Mouse (Mus musculus): ENCODE measurements around the gene Picalm. TPM values are rescaled to one million over a fixed set of nuclear protein-coding genes. Genes with fewer than 3 reads are reported as not detected.

The Picalm gene
- polyA plus RNA-seq, 1 experiment from 2014 or later, result 39.1 TPM

GRCm38 (mm10) chr7:90138359-90138758, 8.3 kb downstream of the Picalm start:
- H3K4me3 ChIP-seq, result no peak overlapping the region
- H3K4me2 ChIP-seq, result no peak overlapping the region
- no peak for ATAC-seq (replicated peaks)
- WGBS, result 90% methylated on average over 4 of the region's 4 CpGs
- H3K27me3 ChIP-seq (replicated peaks), result no peaks in the 10 kb centered on the region
- H3K9ac ChIP-seq, result no peak overlapping the region
- H3K36me3 ChIP-seq (replicated peaks), result no peaks in the 10 kb centered on the region
- H3K9me3 ChIP-seq, result no peaks in the 10 kb centered on the region
- no peak overlapping the region for H3K27ac ChIP-seq
- peaks cover 5% of the 10 kb centered on the region; the same call in 1 of the 2 replicates for H3K4me1 ChIP-seq

- whole genome bisulfite sequencing, result 82% methylated on average over 3 of the region's 3 CpGs
Measured at GRCm38 (mm10) chr7:90140290-90140689, 10.3 kb downstream of the Picalm start.

DNA sequence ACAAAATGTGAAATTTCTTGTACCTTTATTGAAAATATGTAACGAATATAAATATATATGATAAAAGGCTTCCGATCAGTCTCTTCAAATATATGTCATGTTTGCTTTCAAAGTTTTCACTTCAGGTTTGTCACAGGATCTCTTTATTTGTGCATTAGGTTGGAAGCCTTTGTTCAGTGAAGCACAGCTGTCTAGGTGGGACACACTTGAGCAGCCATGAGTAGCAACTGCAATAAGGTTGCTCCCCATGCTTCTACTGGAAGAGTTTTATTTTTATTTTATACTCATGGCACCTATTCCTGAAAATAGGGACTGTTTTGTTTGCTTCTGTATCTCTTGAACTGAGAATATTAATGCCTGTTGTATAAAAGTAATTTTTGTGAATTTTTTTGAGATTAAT, 14.3 kb downstream of the Picalm start:
- Histone ChIP-seq H3K27me3 (replicated peaks) (no peaks in the 10 kb centered on the region), H3K9me3 (no peaks in the 10 kb centered on the region), H3K9ac (no peak overlapping the region), H3K36me3 (replicated peaks) (no peaks in the 10 kb centered on the region), H3K4me3 (no peak overlapping the region), H3K4me1 (peaks cover 10% of the 10 kb centered on the region), H3K27ac (no peak overlapping the region), H3K4me2 (no peak overlapping the region)
- 75% methylated on average over 2 of the region's 2 CpGs for WGBS
- ATAC-seq (replicated peaks), result no peak

More at GRCm38 (mm10) chr7:90140290-90140689, 10.3 kb downstream of the Picalm start:
- no peak for ATAC-seq (replicated peaks)
- Histone ChIP-seq H3K9ac (no peak overlapping the region), H3K4me2 (no peak overlapping the region), H3K27me3 (replicated peaks) (no peaks in the 10 kb centered on the region), H3K4me1 (no peaks in the 10 kb centered on the region), H3K36me3 (replicated peaks) (no peaks in the 10 kb centered on the region), H3K27ac (no peak overlapping the region), H3K9me3 (no peaks in the 10 kb centered on the region), H3K4me3 (no peak overlapping the region)

DNA sequence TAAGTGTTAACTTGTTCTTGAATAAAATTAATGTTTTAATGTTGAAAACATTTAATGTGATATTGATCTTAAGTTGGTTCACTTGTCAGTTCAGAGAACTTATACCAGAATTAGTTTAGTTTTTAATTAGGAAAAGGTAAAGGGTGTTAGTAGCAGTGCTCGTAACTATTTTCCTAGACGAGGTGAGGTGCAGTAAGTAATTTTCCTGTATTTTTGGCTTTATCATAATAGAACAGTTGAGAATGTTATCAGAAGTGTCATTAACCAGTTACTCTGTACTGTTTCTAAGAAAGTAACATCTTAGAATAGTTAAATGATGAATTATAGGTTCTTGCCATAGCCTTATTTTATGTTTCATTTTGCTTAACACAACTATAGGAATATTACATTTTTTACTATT, 15.0 kb downstream of the Picalm start:
- Histone ChIP-seq H3K9me3 (no peaks in the 10 kb centered on the region), H3K4me3 (no peak overlapping the region), H3K36me3 (replicated peaks) (no peaks in the 10 kb centered on the region), H3K4me2 (no peak overlapping the region), H3K4me1 (peaks cover 10% of the 10 kb centered on the region), H3K27me3 (replicated peaks) (no peaks in the 10 kb centered on the region), H3K9ac (no peak overlapping the region), H3K27ac (no peak overlapping the region)
- WGBS, result 90% methylated on average over 2 of the region's 2 CpGs
- ATAC-seq (replicated peaks), result no peak

DNA sequence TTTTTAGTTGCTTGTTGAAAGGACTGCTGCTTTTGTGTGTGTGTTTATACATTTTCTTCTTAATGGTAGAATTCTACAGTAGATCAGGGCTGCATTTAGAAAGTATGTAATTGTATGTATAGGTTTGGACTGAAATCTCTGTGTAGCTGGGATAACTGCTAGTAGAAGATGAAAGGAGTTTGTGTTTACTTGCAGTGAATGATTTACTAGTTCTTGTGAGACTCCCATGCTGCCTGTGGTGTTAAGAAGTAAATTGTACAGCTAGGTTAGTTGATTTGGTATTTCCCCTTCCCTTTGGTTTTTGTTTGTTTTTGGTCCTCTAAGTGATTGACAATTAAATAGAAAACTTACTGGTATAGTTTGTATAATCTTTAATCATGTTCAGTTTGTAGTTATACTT, 15.4 kb downstream of the Picalm start:
- Histone ChIP-seq H3K9ac (no peak overlapping the region), H3K9me3 (no peaks in the 10 kb centered on the region), H3K4me3 (no peak overlapping the region), H3K36me3 (replicated peaks) (no peaks in the 10 kb centered on the region), H3K4me2 (no peak overlapping the region), H3K27ac (no peak overlapping the region), H3K4me1 (peaks cover 10% of the 10 kb centered on the region), H3K27me3 (replicated peaks) (no peaks in the 10 kb centered on the region)
- no peak for ATAC-seq (replicated peaks)

DNA sequence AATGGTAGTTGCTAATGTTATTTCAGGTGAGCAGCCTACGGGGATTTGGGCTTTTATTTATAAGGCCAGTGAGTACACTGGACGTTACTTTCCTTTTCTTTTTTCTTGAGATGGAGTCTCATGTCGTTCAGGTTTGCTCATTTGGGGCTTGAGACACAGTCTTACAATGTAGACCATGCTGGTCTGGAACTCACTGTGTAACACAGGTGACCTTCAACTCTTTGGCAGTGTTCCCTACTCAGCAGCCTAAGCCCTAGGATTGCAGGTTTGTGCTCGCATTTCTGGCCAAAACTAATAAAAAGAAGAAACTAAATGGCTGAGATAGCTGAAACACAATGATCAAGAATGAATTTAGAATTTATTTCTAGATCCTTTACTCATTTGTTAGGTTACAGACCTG, 15.9 kb downstream of the Picalm start:
- Histone ChIP-seq H3K9me3 (no peaks in the 10 kb centered on the region), H3K4me3 (no peak overlapping the region), H3K9ac (no peak overlapping the region), H3K27me3 (replicated peaks) (no peaks in the 10 kb centered on the region), H3K27ac (no peak overlapping the region), H3K4me1 (peaks cover 10% of the 10 kb centered on the region), H3K4me2 (no peak overlapping the region), H3K36me3 (replicated peaks) (no peaks in the 10 kb centered on the region)
- no peak for ATAC-seq (replicated peaks)
- WGBS, result 71% methylated on average over 4 of the region's 4 CpGs

DNA sequence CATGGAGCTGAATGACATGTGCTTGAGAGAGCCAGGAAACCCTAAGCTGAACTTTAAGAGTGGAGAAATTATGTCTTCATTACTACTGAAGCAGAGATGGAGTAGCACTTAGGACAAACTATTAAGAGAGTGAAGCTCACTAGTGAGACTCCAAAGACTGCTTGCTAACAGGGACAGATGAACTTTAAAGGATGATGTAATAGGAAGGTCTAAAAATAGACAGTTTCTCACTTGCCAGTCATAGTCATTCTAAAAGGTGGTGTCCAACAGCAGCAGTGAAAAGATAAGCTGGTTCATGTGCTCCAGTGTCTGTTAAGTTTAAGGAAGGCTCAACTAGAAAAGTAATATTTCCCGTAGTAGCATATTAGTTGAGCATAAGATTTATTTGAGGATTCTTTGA, 16.3 kb downstream of the Picalm start:
- H3K4me2 ChIP-seq, result no peak overlapping the region
- H3K36me3 ChIP-seq (replicated peaks), result no peaks in the 10 kb centered on the region
- H3K4me1 ChIP-seq, result peaks cover 10% of the 10 kb centered on the region
- no peaks in the 10 kb centered on the region for H3K27me3 ChIP-seq (replicated peaks)
- no peak overlapping the region for H3K4me3 ChIP-seq
- 93% methylated on average over 1 of the region's 1 CpGs for WGBS
- H3K27ac ChIP-seq, result no peak overlapping the region
- no peaks in the 10 kb centered on the region for H3K9me3 ChIP-seq
- no peak for ATAC-seq (replicated peaks)
- H3K9ac ChIP-seq, result no peak overlapping the region

- Histone ChIP-seq H3K36me3 (replicated peaks) (no peaks in the 10 kb centered on the region), H3K4me1 (peaks cover 10% of the 10 kb centered on the region), H3K27me3 (replicated peaks) (no peaks in the 10 kb centered on the region), H3K9me3 (no peaks in the 10 kb centered on the region), H3K27ac (no peak overlapping the region), H3K9ac (no peak overlapping the region), H3K4me2 (no peak overlapping the region), H3K4me3 (no peak overlapping the region)
- WGBS, result 96% methylated on average over 2 of the region's 2 CpGs
- ATAC-seq (replicated peaks), result no peak
Measured at GRCm38 (mm10) chr7:90148023-90148422, 18.0 kb downstream of the Picalm start.

DNA sequence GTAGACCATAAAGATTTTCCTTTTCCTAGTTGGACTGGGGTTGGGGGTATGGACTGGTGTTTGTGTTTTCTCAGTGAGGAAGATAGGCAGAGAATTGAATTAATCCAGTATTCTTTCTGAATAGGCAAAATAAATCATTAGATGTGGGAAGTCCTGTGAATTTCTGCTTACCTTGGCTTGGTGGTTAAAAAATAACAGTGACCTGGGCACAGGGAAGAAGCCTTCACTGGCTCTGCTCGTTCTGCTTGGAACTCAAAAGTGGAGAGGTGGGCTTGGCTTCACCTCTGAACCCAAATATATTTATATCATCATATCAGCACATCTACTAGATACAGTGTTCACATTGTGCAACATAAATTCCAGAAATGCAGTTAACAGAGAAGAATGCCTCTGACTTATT, 18.5 kb downstream of the Picalm start:
- no peaks in the 10 kb centered on the region for H3K36me3 ChIP-seq (replicated peaks)
- no peaks in the 10 kb centered on the region for H3K9me3 ChIP-seq
- WGBS, result 67% methylated on average over 1 of the region's 1 CpGs
- H3K9ac ChIP-seq, result no peak overlapping the region
- H3K27me3 ChIP-seq (replicated peaks), result no peaks in the 10 kb centered on the region
- peaks cover 10% of the 10 kb centered on the region for H3K4me1 ChIP-seq
- ATAC-seq (replicated peaks), result no peak
- no peak overlapping the region for H3K4me3 ChIP-seq
- H3K27ac ChIP-seq, result no peak overlapping the region
- no peak overlapping the region for H3K4me2 ChIP-seq

DNA sequence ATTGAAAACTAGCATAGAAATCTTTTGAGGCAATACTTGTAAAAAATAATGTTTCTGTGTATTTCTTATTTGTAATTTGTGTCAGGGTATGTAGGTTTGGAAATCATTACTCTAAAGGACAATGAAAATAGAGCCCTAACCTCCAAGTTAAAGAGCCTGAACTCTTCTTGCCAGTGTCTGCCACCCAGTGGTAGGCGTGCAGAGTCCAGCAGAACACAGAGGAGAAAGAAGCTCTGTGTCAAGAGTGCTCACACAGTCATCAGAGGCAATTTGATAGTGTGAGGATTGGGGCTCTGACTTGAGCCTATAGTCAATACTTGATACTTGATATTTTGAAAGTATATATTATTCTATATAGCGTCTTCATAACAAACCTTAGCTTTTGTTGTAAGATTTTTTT, 20.3 kb downstream of the Picalm start:
- no peak overlapping the region for H3K4me2 ChIP-seq
- peaks cover 10% of the 10 kb centered on the region for H3K4me1 ChIP-seq
- WGBS, result 50% methylated on average over 2 of the region's 2 CpGs
- no peak overlapping the region for H3K9ac ChIP-seq
- H3K4me3 ChIP-seq, result no peak overlapping the region
- H3K9me3 ChIP-seq, result no peaks in the 10 kb centered on the region
- no peak overlapping the region for H3K27ac ChIP-seq
- peak; percentile 78 for ATAC-seq (replicated peaks)
- no peaks in the 10 kb centered on the region for H3K27me3 ChIP-seq (replicated peaks)
- no peaks in the 10 kb centered on the region for H3K36me3 ChIP-seq (replicated peaks)

DNA sequence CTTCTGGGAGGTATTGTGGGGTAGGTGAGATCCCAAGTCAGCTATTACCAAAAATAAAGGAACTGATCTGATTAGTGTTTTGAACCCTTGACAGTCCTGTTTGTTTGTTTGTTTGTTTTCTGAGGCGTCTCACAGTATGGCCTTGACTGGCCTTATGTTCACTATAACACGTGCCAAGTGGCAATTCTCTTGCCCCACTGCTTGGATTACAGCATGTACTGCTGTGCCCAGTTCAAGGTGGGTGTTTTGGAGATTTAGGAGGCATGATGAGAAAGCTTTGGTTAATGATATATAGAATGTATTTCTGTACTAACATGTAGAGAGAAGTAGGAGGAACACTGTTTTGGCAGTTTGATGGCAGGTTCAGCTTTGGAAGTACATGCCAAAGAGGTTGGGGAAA, 28.0 kb downstream of the Picalm start:
- Histone ChIP-seq H3K4me3 (no peak overlapping the region), H3K27me3 (replicated peaks) (no peaks in the 10 kb centered on the region), H3K4me1 (no peaks in the 10 kb centered on the region), H3K9ac (no peak overlapping the region), H3K27ac (no peak overlapping the region), H3K4me2 (no peak overlapping the region), H3K9me3 (no peaks in the 10 kb centered on the region), H3K36me3 (replicated peaks) (peaks cover 9% of the 10 kb centered on the region; the same call in 1 of the 2 replicates)
- ATAC-seq (replicated peaks), result no peak
- 94% methylated on average over 2 of the region's 2 CpGs for WGBS

DNA sequence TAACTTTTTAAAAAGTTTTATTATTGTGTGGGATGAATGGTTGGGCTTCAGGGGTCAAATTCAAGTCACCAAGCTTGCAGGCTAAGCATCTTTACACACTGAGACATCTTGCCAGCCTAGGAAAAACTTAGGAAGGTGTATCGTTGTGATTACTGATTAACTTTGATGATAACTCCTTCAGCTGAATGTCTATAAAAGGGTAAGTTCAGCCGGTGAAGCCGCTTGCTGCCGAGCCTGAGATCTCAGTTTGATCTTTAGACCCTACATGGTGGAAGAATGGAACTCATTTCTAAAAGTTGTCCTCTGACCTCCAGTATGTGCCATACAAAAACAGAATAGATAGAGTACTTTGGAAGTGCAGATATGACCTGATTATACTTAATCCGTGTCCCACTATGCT, 30.6 kb downstream of the Picalm start:
- no peak overlapping the region for H3K4me3 ChIP-seq
- no peaks in the 10 kb centered on the region for H3K27me3 ChIP-seq (replicated peaks)
- no peak overlapping the region for H3K4me2 ChIP-seq
- no peak for ATAC-seq (replicated peaks)
- 96% methylated on average over 5 of the region's 5 CpGs for WGBS
- H3K4me1 ChIP-seq, result no peaks in the 10 kb centered on the region
- H3K27ac ChIP-seq, result no peak overlapping the region
- no peak overlapping the region for H3K9ac ChIP-seq
- H3K9me3 ChIP-seq, result no peaks in the 10 kb centered on the region
- H3K36me3 ChIP-seq (replicated peaks), result peaks cover 9% of the 10 kb centered on the region; the same call in 1 of the 2 replicates

DNA sequence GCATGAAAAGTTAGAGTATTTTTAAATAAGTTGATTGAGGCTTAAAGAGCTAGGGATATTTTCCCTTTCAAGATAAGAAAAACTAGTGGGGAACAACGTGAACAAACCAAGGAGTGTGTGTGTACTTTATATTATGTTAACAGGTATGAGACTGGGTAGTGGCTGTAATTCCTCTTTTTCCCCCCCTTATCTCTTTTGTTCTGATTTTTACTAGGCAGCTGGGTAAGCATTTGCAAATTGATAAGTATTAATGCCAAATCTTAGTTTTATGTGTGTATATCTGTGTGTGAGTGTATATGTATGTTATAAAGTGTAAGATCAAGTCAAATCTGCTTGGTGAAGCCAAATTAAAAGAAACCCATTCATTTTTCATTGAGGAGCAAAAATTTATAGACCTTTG, 34.3 kb downstream of the Picalm start:
- Histone ChIP-seq H3K36me3 (replicated peaks) (peaks cover 13% of the 10 kb centered on the region), H3K4me1 (no peaks in the 10 kb centered on the region), H3K4me3 (no peak overlapping the region), H3K9me3 (no peaks in the 10 kb centered on the region), H3K4me2 (no peak overlapping the region), H3K27me3 (replicated peaks) (no peaks in the 10 kb centered on the region), H3K27ac (no peak overlapping the region), H3K9ac (no peak overlapping the region)
- ATAC-seq (replicated peaks), result no peak
- 95% methylated on average over 1 of the region's 1 CpGs for WGBS

- Histone ChIP-seq H3K4me1 (no peaks in the 10 kb centered on the region), H3K9me3 (no peaks in the 10 kb centered on the region), H3K27ac (no peak overlapping the region), H3K36me3 (replicated peaks) (peaks cover 13% of the 10 kb centered on the region), H3K9ac (no peak overlapping the region), H3K27me3 (replicated peaks) (no peaks in the 10 kb centered on the region), H3K4me3 (no peak overlapping the region), H3K4me2 (no peak overlapping the region)
- WGBS, result 88% methylated on average over 1 of the region's 1 CpGs
- no peak for ATAC-seq (replicated peaks)
Measured at GRCm38 (mm10) chr7:90165970-90166369, 36.0 kb downstream of the Picalm start.
